Mouse (Mus musculus) neural tube, embryonic 14.5 days (tissue): ENCODE results near the gene Tmem233. TPM values are rescaled to one million over a fixed set of nuclear protein-coding genes. Genes with fewer than 3 reads are reported as not detected.

ENCODE experiments used
- ATAC-seq: fragments of 200-750 bp; cut with Nextera tagmentation; 2 replicates; pipeline ENCODE4 v1.8.0; 2017; ENCODE audit warnings: low read depth, mild to moderate bottlenecking, moderate TSS enrichment, moderate library complexity
- H3K27ac ChIP-seq: fragments of 300-500 bp; sonication (generic); 2 replicates; pipeline ENCODE4 v1.5.1; 2014; ENCODE audit warnings: low read depth, mild to moderate bottlenecking, control low read depth, low read length, moderate library complexity, mixed read lengths
- H3K27me3 ChIP-seq: fragments of 300-500 bp; sonication (generic); 2 replicates; pipeline ENCODE4 v1.6.1; 2014; ENCODE audit warnings: low read length; ENCODE audit not compliant: control insufficient read depth, insufficient read depth
- H3K36me3 ChIP-seq: fragments of 300-500 bp; sonication (generic); 2 replicates; pipeline ENCODE4 v1.6.1; 2014; ENCODE audit warnings: low read length, mixed read lengths; ENCODE audit not compliant: control insufficient read depth, insufficient read depth
- H3K4me1 ChIP-seq: fragments of 300-500 bp; sonication (generic); 2 replicates; pipeline ENCODE4 v1.6.1; 2014; ENCODE audit warnings: low read length; ENCODE audit not compliant: control insufficient read depth, insufficient read depth
- H3K4me2 ChIP-seq: fragments of 300-500 bp; sonication (generic); 2 replicates; pipeline ENCODE4 v1.6.1; 2014; ENCODE audit warnings: mild to moderate bottlenecking, low read depth, low read length, control low read depth
- H3K4me3 ChIP-seq: fragments of 300-500 bp; sonication (generic); 2 replicates; pipeline ENCODE4 v1.5.1; 2014; ENCODE audit warnings: low read depth, low read length, control low read depth, mixed read lengths
- H3K9ac ChIP-seq: fragments of 300-500 bp; sonication (generic); replicated peaks from 2 replicates; pipeline ENCODE4 v1.6.1; 2014; ENCODE audit warnings: low read depth, mild to moderate bottlenecking, control low read depth, low read length, mixed read lengths
- H3K9me3 ChIP-seq: fragments of 300-500 bp; sonication (generic); 2 replicates; pipeline ENCODE4 v1.6.1; 2016; ENCODE audit warnings: low read length; ENCODE audit not compliant: control insufficient read depth
- WGBS: fragments of 180-500 bp; shearing (Covaris S2); extraction: QIAGEN DNeasy Blood & Tissue Kit; methylation state at CpG from one replicate; pipeline ENCODE4 v1.1.7; 2014; 5-methylcytosine and 5-hydroxymethylcytosine counted together
- polyA plus RNA-seq: library from polyadenylated mRNA; unstranded; fragments of >200 nt; fragmentation: Nextera tagmentation; extraction: Ambion mirVana; gene quantifications from 2 replicates; pipeline ENCODE4 v1.2.1, GENCODE M21; 2014

Gene Tmem233
- polyA plus RNA-seq, 1 experiment from 2014 or later = not detected

DNA sequence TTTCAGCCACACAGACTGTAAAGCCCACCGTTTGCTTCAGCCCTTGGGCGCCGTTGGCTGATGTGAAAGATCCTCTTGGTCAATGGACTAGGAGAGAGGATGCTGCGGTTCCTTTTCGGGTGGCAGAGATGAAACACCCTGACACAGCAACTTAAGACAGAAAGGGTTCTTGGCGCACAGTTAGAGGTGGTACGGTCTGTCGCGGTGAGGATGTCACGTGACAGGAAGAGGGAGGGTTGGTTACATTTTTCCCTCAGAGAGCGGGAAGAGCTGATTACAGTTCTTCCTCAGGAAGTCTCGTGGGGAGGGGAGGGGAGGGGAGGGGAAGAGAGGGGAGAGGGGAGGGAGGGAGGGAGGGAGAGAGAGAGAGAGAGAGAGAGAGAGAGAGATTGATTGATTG, 45.3 kb downstream of the Tmem233 start:
- 71% methylated on average over 12 of the region's 12 CpGs for WGBS
- H3K9ac ChIP-seq = no peak overlapping the region
- no peak for ATAC-seq

DNA sequence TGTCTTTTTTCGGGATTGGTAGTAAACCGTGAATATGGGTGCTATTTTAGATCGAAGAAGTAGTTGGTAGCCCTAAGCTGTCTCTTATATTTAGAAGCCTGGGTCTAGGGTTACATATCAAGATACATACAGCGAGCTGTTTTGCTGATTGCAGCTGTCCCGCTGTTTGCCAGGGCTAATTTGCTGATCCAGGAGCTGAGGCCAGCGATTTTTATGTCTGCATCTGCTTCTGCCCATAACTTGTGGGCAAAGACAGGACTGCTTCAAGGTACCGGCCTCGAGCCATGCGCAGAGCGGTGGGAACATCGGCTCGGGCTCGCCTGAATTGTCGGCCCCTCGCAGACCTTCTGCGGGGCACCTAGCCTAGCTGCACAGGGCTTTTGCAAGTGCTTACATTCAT, 46.6 kb downstream of the Tmem233 start:
- H3K9me3 ChIP-seq = no peaks in the 10 kb centered on the region
- no peaks in the 10 kb centered on the region for H3K36me3 ChIP-seq
- H3K4me1 ChIP-seq = no peaks in the 10 kb centered on the region
- no peak for ATAC-seq
- H3K27me3 ChIP-seq = no peaks in the 10 kb centered on the region
- H3K4me3 ChIP-seq = no peak overlapping the region
- H3K4me2 ChIP-seq = no peak overlapping the region
- no peak overlapping the region; the same call in 1 of the 2 replicates for H3K27ac ChIP-seq
- H3K9ac ChIP-seq = no peak overlapping the region
- WGBS = 60% methylated on average over 16 of the region's 16 CpGs

More for the DNA sequence above, 45.3 kb downstream of the Tmem233 start:
- Histone ChIP-seq H3K27ac (no peak overlapping the region), H3K4me3 (no peak overlapping the region), H3K4me2 (no peak overlapping the region), H3K27me3 (no peaks in the 10 kb centered on the region), H3K9me3 (no peaks in the 10 kb centered on the region), H3K4me1 (no peaks in the 10 kb centered on the region), H3K36me3 (no peaks in the 10 kb centered on the region)

DNA sequence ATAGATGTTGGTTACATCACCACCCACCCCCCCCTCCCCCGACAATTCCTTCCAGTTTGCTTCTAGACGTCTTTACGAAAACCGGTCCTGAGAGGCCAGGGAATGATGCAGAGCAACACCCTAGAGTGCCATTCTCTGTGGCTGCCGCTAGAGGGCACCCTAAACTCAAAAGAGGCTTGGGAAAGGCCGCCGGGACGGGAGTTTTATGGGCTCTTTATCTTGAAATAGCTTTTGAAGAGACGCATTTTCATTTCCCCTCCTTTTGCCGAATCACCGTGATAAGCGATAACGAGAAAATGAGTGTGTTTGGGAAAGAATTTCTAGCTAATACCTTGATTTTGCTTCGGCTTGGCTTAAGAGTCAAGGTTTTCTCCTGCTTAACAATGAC, 51.9 kb downstream of the Tmem233 start:
- Histone ChIP-seq H3K9ac (no peak overlapping the region), H3K9me3 (no peaks in the 10 kb centered on the region), H3K4me3 (no peak overlapping the region), H3K27me3 (no peaks in the 10 kb centered on the region), H3K4me2 (peak overlapping the region; percentile 36), H3K27ac (no peak overlapping the region), H3K36me3 (no peaks in the 10 kb centered on the region), H3K4me1 (0 out of 2 replicates have a peak, but pooled peaks cover 5% of the 10 kb centered on the region)
- ATAC-seq = no peak
- 3% methylated on average over 14 of the region's 14 CpGs for WGBS

DNA sequence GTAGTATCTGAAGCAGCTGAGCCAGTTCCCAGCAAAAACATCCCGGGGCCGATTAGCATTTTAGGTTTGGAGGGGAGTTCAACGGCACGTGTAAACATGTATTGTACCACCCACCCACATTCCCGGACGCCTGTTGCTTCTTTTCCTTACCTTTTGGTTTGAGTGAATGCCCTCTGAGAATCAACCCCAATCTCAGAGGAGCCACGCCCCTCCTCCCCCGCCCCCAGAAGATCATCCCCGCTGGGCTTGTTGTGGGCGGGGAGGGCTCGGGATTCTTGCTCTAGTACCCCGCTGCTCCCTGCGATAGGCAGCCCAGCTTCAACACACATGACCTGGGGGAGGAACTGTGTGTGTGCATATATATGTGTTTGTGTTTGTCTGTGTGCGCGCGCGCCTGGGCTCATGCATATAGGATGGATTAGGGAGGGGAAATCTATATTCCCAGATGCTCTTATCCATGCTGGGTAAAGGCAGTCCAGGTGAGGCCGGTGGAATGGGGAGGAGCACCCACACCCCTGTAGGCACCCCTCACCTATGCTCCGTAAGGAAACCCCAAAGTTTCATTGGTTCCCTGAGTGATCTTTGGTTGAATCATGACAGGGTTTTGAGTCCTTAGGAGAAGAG, 52.4 kb downstream of the Tmem233 start:
- Histone ChIP-seq H3K9ac (peak overlapping the region; percentile 32; the same call in 1 of the 2 replicates), H3K4me2 (peak overlapping the region; percentile 36), H3K4me3 (no peak overlapping the region; the same call in 1 of the 2 replicates), H3K36me3 (no peaks in the 10 kb centered on the region), H3K9me3 (no peaks in the 10 kb centered on the region), H3K4me1 (0 out of 2 replicates have a peak, but pooled peaks cover 5% of the 10 kb centered on the region), H3K27me3 (no peaks in the 10 kb centered on the region), H3K27ac (no peak overlapping the region)
- no peak for ATAC-seq
- WGBS = 5% methylated on average over 19 of the region's 19 CpGs

DNA sequence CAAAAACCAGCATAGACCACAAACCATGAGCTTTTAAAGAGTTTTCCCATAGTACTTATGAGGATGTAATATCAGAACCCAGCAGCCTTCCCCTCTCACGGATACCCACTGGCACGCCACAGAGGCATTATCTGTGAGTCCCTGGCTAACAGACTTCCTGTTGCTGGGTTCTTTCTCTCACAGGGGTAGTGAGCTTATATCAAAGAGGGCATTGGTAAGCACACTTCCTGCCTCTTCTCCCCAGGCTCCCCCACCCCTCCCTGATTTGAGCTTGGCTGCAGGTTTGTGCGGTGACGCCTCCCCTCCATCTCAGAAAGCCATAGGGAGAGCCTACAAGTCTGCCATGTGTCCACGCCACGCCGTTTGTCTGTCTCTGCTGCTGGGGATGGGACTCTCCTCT, 54.0 kb downstream of the Tmem233 start:
- 74% methylated on average over 7 of the region's 7 CpGs for WGBS
- no peak overlapping the region for H3K9ac ChIP-seq
- H3K27ac ChIP-seq = no peak overlapping the region
- no peak overlapping the region for H3K4me3 ChIP-seq
- H3K9me3 ChIP-seq = no peaks in the 10 kb centered on the region
- H3K4me1 ChIP-seq = 0 out of 2 replicates have a peak, but pooled peaks cover 5% of the 10 kb centered on the region
- H3K36me3 ChIP-seq = no peaks in the 10 kb centered on the region
- no peak for ATAC-seq
- H3K4me2 ChIP-seq = no peak overlapping the region
- H3K27me3 ChIP-seq = no peaks in the 10 kb centered on the region

- Histone ChIP-seq H3K36me3 (no peaks in the 10 kb centered on the region), H3K27me3 (no peaks in the 10 kb centered on the region), H3K4me2 (no peak overlapping the region), H3K4me1 (peaks cover 17% of the 10 kb centered on the region), H3K9ac (no peak overlapping the region), H3K9me3 (no peaks in the 10 kb centered on the region), H3K27ac (no peak overlapping the region), H3K4me3 (no peak overlapping the region)
- WGBS = 94% methylated on average over 14 of the region's 14 CpGs
- ATAC-seq = no peak
Observed at GRCm38 (mm10) chr5:116026561-116026960, 56.5 kb downstream of the Tmem233 start.

DNA sequence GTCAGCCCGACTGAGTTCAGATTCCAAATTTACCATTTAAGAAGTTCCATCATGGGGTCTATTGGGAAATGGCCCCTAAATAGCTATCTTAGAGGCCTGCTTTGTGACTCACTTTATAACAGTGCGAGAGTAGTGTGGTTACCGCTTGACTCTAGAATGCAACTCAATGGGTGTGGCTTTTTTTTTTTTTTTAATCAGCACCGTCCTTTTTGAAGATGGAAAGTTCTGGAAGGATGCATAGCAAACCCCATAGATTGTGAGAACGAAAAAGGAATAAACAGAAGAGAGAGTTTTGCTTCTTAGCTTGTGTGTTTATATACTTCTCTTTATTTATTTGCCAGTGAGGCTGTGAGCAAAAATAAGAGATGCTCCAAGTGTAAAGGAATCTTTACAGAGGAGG, 56.9 kb downstream of the Tmem233 start:
- Histone ChIP-seq H3K27ac (no peak overlapping the region), H3K4me2 (no peak overlapping the region), H3K9me3 (no peaks in the 10 kb centered on the region), H3K27me3 (no peaks in the 10 kb centered on the region), H3K4me1 (peaks cover 17% of the 10 kb centered on the region), H3K4me3 (no peak overlapping the region), H3K9ac (no peak overlapping the region), H3K36me3 (peaks cover 3% of the 10 kb centered on the region; the same call in 1 of the 2 replicates)
- WGBS = 94% methylated on average over 5 of the region's 5 CpGs
- ATAC-seq = no peak

DNA sequence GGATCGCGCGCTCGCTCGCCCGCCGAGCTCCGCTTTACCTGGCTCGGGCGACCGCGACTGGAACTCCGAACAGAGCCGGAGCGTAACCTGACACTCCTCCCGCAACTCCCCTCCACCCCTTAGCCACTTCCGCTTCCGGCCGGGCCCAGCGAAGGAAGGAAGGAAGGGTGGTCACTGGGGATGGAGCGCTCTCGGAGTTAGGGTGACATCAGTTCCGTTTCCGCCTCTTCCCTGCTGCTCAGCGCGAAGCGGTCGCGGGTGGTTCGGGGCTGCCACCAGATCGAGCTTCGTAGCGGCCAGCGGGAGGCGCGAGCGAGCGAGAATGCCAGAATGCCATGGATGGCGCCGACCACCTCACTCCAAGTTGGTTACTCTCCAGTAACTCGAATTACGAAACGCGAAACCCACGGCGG, 58.7 kb downstream of the Tmem233 start, which contains the start of gene Prkab1:
Gene Prkab1 (minus strand): TSS at position 182 of the 413 bp plus-strand sequence.
- H3K27me3 ChIP-seq = no peaks in the 10 kb centered on the region
- H3K9me3 ChIP-seq = no peaks in the 10 kb centered on the region
- H3K4me2 ChIP-seq = peak within 1 kb of the TSS; percentile 97
- H3K9ac ChIP-seq = peak within 1 kb of the TSS; percentile 53
- peak; percentile 98 for ATAC-seq
- WGBS = 1% methylated on average over 46 of the region's 46 CpGs
- H3K4me1 ChIP-seq = peaks cover 12% of the 10 kb centered on the region
- peak within 1 kb of the TSS; percentile 63 for H3K4me3 ChIP-seq
- peak within 1 kb of the TSS; percentile 72 for H3K27ac ChIP-seq
- H3K36me3 ChIP-seq = peaks cover 19% of the 10 kb centered on the region

DNA sequence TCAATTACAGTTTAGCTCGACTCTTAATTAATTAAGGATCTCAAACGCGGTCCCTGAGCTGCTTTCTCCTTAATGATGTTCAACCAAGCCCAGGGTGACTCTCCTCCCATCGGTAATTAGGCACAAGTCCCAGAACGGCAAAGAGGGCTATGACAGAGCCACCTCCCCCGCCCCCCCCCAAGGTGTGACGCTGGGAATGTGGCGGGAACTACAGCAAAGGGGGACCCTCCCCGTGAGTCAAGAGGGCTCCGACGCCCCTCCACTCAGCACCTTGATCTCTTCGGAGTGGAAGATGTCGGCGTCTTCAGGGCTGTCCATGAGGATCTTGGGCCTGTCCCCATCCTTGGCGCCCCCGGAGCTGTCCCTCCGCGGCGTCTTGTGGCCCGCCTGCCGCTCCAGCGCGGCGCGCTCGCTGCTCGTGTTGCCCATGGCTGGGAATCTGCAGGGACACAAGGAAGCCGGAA, 59.2 kb downstream of the Tmem233 start:
- H3K9me3 ChIP-seq = no peaks in the 10 kb centered on the region

More for the DNA sequence above, 59.2 kb downstream of the Tmem233 start:
- Histone ChIP-seq H3K4me3 (peak overlapping the region; percentile 63), H3K27ac (peak overlapping the region; percentile 72; the same call in 1 of the 2 replicates), H3K9ac (peak overlapping the region; percentile 53), H3K27me3 (no peaks in the 10 kb centered on the region), H3K4me2 (peak overlapping the region; percentile 97), H3K36me3 (peaks cover 23% of the 10 kb centered on the region), H3K4me1 (peaks cover 12% of the 10 kb centered on the region)
- WGBS = under 1% methylated on average over 28 of the region's 28 CpGs
- ATAC-seq = peak; percentile 67
